Mouse (Mus musculus): ENCODE measurements around the gene Slc26a11.

DNA sequence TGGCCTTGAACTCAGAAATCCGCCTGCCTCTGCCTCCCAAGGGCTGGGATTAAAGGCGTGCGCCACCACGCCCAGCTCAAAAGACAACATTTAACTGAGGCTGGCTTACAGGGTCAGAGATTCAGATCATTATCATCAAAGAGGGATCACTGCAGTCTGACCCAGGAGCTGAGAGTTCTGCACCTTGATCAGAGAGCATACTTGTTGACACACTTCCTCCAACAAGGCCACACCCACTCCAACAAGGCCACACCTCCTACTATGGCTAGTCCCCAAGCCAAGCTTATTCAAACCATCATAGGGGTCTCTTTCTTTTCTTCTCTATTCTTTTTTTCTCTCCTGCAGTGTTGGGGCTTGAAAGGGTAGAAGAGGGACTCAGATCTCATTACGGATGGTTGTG is 30.9 kb downstream of the Slc26a11 start:
- TF ChIP-seq EP300 (optimal IDR thresholded peaks at IDR 0.05) (no peak), CTCF (IDR thresholded peaks at IDR 0.05; ENCODE audit: low read depth) (no peak)
